ENCODE assay signal across 16 mouse cellular contexts in the genomic region with DNA sequence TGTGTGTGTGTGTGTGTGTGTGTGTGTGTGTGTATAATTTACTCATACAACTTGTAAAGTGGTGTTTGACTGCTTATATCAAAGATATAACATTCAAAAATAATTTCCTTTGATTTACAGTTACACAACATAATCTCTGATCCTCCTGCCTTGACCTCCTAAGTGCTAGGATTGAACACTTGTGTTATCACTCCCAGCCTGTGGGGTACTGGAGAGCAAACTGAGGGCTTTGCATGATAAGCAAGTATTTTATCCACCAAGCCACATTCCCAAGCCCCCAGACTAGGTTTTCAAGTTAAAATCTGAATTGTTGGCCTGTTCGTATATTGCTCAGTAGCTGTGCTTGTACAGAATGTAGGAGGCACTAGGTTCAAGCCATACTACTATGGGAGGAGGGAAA.
"Had no signal": no experiment of that assay in that cellular context is flagged by ENCODE, and none has a peak within 500 bp of the region (broad histone marks: within the 10 kb centered on the region; RNA-seq: fewer than 3 reads in every experiment).

No protein-coding gene starts in this region.

- ATAC-seq: lung, postnatal 0 days; midbrain, embryonic 13.5 days; midbrain, embryonic 15.5 days had no signal

- H3K4me2 ChIP-seq: lung, embryonic 15.5 days; midbrain, embryonic 11.5 days; midbrain, embryonic 13.5 days; midbrain, embryonic 15.5 days; neural tube, embryonic 12.5 days; stomach, embryonic 15.5 days had no signal

- H3K4me3 ChIP-seq: lung, embryonic 15.5 days; midbrain, embryonic 13.5 days; midbrain, embryonic 15.5 days; neural tube, embryonic 12.5 days; stomach, embryonic 15.5 days had no signal

- H3K4me1 ChIP-seq: lung, embryonic 15.5 days; neural tube, embryonic 12.5 days; stomach, embryonic 15.5 days had no signal

- H3K9me3 ChIP-seq: lung, embryonic 15.5 days; midbrain, embryonic 13.5 days; midbrain, embryonic 15.5 days; neural tube, embryonic 12.5 days; stomach, embryonic 15.5 days had no signal

- H3K9ac ChIP-seq: lung, embryonic 15.5 days; midbrain, embryonic 13.5 days; midbrain, embryonic 15.5 days; neural tube, embryonic 12.5 days; stomach, embryonic 15.5 days had no signal

- H3K27me3 ChIP-seq: lung, embryonic 15.5 days; midbrain, embryonic 13.5 days; midbrain, embryonic 15.5 days; neural tube, embryonic 12.5 days; stomach, embryonic 15.5 days had no signal

- H3K36me3 ChIP-seq: midbrain, embryonic 15.5 days had no signal

- DNase-seq: lung, adult 2 months; lung, postnatal 14 days; lung, postnatal 36 days; right cerebral cortex, postnatal 14 days; thymus, adult 2 months; thymus, postnatal 25 days; thymus, postnatal 4 days had no signal

- H3K27ac ChIP-seq: lung, embryonic 15.5 days; macrophage; midbrain, embryonic 13.5 days; midbrain, embryonic 15.5 days; neural tube, embryonic 12.5 days; stomach, embryonic 15.5 days; stomach, postnatal 0 days had no signal
